Mouse (Mus musculus) liver, embryonic 11.5 days (tissue): ENCODE results near the gene Lrrc74a. TPM values are rescaled to one million over a fixed set of nuclear protein-coding genes. Genes with fewer than 3 reads are reported as not detected.
A peak's percentile ranks its signal among the peaks of the same experiment; 100 is the strongest.

Experiments
- ATAC-seq: fragments of 200-750 bp; cut with Nextera tagmentation; replicated peaks from 2 replicates; pipeline ENCODE4 v1.8.0; 2017; ENCODE audit warnings: moderate number of reproducible peaks, mild to moderate bottlenecking, moderate TSS enrichment, moderate library complexity; ENCODE audit not compliant: low FRiP score
- DNase-seq: peaks from one replicate; pipeline ENCODE4 v3.0.0-alpha.2; 2017; ENCODE audit warnings: low spot score
- H3K27ac ChIP-seq: fragments of 300-500 bp; sonication (generic); 2 replicates; pipeline ENCODE4 v1.5.1; 2014; ENCODE audit warnings: mild to moderate bottlenecking, low read depth, low read length, control low read depth
- H3K27me3 ChIP-seq: fragments of 300-500 bp; sonication (generic); replicated peaks from 2 replicates; pipeline ENCODE4 v1.6.1; 2014; ENCODE audit warnings: low read length, mixed read lengths; ENCODE audit not compliant: control insufficient read depth, insufficient read depth
- H3K36me3 ChIP-seq: fragments of 300-500 bp; sonication (generic); 2 replicates; pipeline ENCODE4 v1.6.1; 2014; ENCODE audit warnings: mild to moderate bottlenecking, low read length, moderate library complexity, mixed read lengths; ENCODE audit not compliant: control insufficient read depth, insufficient read depth
- H3K4me1 ChIP-seq: fragments of 300-500 bp; sonication (generic); replicated peaks from 2 replicates; pipeline ENCODE4 v1.6.1; 2014; ENCODE audit warnings: low read length, mixed read lengths; ENCODE audit not compliant: control insufficient read depth, insufficient read depth
- H3K4me2 ChIP-seq: fragments of 300-500 bp; sonication (generic); 2 replicates; pipeline ENCODE4 v1.6.1; 2014; ENCODE audit warnings: mild to moderate bottlenecking, control low read depth, moderate library complexity
- H3K4me3 ChIP-seq: fragments of 300-500 bp; sonication (generic); 2 replicates; pipeline ENCODE4 v1.5.1; 2014; ENCODE audit warnings: low read depth, low read length, control low read depth
- H3K9ac ChIP-seq: fragments of 300-500 bp; sonication (generic); 2 replicates; pipeline ENCODE4 v1.6.1; 2014; ENCODE audit warnings: low read depth, low read length, control low read depth
- H3K9me3 ChIP-seq: fragments of 300-500 bp; sonication (generic); 2 replicates; pipeline ENCODE4 v1.6.1; 2016; ENCODE audit warnings: low read length, inconsistent platforms, mixed read lengths; ENCODE audit not compliant: control insufficient read depth
- WGBS: fragments of 180-500 bp; shearing (Covaris S2); extraction: QIAGEN DNeasy Blood & Tissue Kit; methylation state at CpG from one replicate; pipeline ENCODE4 v1.1.7; 2014; 5-methylcytosine and 5-hydroxymethylcytosine counted together
- polyA plus RNA-seq: library from polyadenylated mRNA; unstranded; fragments of >200 nt; fragmentation: Nextera tagmentation; extraction: Ambion mirVana; gene quantifications from 2 replicates; pipeline ENCODE4 v1.2.1, GENCODE M21; 2014

Lrrc74a gene
- polyA plus RNA-seq, 1 experiment from 2014 or later, result not detected

GRCm38 (mm10) chr12:86807795-86808128 lies 73.6 kb downstream of the Lrrc74a start:
- WGBS, result 55% methylated on average over 4 of the region's 4 CpGs
- H3K4me3 ChIP-seq, result no peak overlapping the region
- DNase-seq (no peak), ATAC-seq (no peak)
- no peak overlapping the region for H3K9ac ChIP-seq
- H3K4me1 ChIP-seq, result peaks cover 31% of the 10 kb centered on the region
- H3K9me3 ChIP-seq, result no peaks in the 10 kb centered on the region
- no peaks in the 10 kb centered on the region for H3K36me3 ChIP-seq
- H3K27me3 ChIP-seq, result peaks cover 5% of the 10 kb centered on the region; the same call in 1 of the 2 replicates
- no peak overlapping the region for H3K4me2 ChIP-seq
- H3K27ac ChIP-seq, result no peak overlapping the region

DNA sequence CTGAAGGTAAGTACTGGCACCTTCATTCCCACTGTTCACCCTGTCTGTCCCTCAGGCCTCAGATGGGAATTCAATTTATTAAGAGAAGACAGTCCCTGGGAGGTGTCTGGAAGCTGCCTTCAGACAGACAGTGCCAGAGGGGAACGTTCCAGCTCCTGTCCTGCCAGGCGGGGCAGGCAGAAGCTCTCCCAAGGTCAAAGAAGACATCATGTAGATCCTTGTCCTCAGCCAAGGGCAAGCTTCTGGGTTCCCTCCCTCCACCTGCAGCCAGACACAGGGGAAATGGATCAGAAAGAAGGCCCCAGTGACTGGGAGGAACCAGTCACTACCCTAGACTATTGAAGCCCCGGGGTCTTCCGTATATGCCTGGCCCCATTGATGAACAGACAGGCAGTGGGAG lies 74.7 kb downstream of the Lrrc74a start:
- no peak overlapping the region for H3K9ac ChIP-seq
- H3K9me3 ChIP-seq, result no peaks in the 10 kb centered on the region
- 78% methylated on average over 4 of the region's 4 CpGs for WGBS
- DNase-seq (no peak), ATAC-seq (no peak)
- peaks cover 23% of the 10 kb centered on the region for H3K4me1 ChIP-seq
- H3K4me2 ChIP-seq, result no peak overlapping the region
- no peak overlapping the region for H3K4me3 ChIP-seq
- H3K36me3 ChIP-seq, result no peaks in the 10 kb centered on the region
- no peak overlapping the region for H3K27ac ChIP-seq
- peaks cover 5% of the 10 kb centered on the region; the same call in 1 of the 2 replicates for H3K27me3 ChIP-seq

DNA sequence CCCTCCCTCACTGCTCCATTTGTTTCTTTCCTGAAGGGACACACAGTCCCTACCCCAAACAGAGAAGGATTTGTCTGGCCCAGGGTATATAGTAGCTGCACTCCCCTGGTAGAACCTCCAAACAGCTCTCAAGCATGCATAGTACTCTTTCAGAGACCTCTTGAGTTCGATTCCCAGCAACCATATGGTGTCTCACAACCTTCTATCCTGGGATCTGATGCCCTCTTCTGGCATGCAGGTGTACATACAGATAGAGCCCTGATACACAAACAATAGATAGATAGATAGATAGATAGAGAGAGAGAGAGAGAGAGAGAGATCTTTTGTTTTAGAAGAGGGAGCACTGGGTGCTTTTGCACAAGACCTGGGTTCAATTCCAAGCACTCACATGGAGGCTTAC lies 75.9 kb downstream of the Lrrc74a start:
- Histone ChIP-seq H3K27ac (no peak overlapping the region), H3K4me2 (no peak overlapping the region), H3K9ac (no peak overlapping the region), H3K27me3 (peaks cover 5% of the 10 kb centered on the region; the same call in 1 of the 2 replicates), H3K36me3 (no peaks in the 10 kb centered on the region), H3K9me3 (no peaks in the 10 kb centered on the region), H3K4me1 (peaks cover 20% of the 10 kb centered on the region), H3K4me3 (no peak overlapping the region)
- ATAC-seq (no peak), DNase-seq (no peak)
- 79% methylated on average over 1 of the region's 1 CpGs for WGBS

DNA sequence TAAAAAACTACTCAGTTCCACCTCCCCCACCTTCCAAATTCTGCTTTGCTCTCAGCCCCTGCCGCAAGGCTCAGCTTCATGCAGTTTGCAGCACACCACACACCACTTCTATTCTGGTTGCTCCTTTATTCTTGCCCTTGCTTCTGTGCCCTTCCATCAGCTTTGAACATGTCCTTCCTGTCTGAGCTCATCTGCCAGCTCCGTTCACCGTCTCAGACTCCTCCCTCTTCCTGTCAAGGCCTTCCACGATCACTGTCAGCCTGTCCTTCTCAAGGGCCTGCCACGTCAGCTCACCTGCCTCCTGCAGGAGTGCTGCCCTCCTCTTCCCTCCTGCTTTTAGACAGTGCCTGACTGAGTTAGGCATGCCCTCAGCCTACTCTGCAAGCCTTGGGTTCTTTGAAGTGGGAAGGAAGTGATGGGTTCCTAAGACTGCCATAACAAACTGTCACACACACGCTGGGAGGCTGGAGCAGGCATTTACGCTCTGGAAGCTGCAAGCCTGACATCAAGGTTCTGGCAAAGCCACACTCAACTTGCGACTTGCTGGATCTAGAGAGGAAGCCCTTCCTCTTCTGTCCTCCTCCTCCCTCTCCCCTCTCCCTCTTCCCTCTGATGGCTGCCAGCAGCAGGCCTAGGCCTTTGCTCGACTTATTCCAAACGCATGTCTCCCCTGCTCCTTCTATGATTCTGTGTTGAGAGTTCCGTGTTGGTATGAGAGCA lies 76.7 kb downstream of the Lrrc74a start:
- no peak overlapping the region for H3K4me2 ChIP-seq
- H3K36me3 ChIP-seq, result no peaks in the 10 kb centered on the region
- peak overlapping the region; percentile 28; the same call in 1 of the 2 replicates for H3K27ac ChIP-seq
- H3K9ac ChIP-seq, result no peak overlapping the region
- no peaks in the 10 kb centered on the region for H3K27me3 ChIP-seq
- peaks cover 17% of the 10 kb centered on the region for H3K4me1 ChIP-seq
- no peak overlapping the region for H3K4me3 ChIP-seq
- no peaks in the 10 kb centered on the region for H3K9me3 ChIP-seq
- no peak for DNase-seq
- peak; percentile 35; the same call in 1 of the 2 replicates for ATAC-seq
- 47% methylated on average over 11 of the region's 11 CpGs for WGBS

GRCm38 (mm10) chr12:86812782-86813181 lies 78.6 kb downstream of the Lrrc74a start:
- Histone ChIP-seq H3K4me2 (no peak overlapping the region), H3K4me3 (no peak overlapping the region), H3K27ac (no peak overlapping the region), H3K4me1 (peaks cover 18% of the 10 kb centered on the region), H3K36me3 (no peaks in the 10 kb centered on the region), H3K9me3 (no peaks in the 10 kb centered on the region), H3K9ac (no peak overlapping the region), H3K27me3 (no peaks in the 10 kb centered on the region)
- DNase-seq (no peak), ATAC-seq (no peak)
- WGBS, result 81% methylated on average over 3 of the region's 3 CpGs

Other genes starting within 250 kb of the Lrrc74a start
- 4.7 and 5.6 TPM in 2 replicates for gene Vash1, start 55.7 kb upstream of the Lrrc74a start, polyA plus RNA-seq
- 4.0 and 4.5 TPM in 2 replicates for gene Angel1, start 7.9 kb upstream of the Lrrc74a start, polyA plus RNA-seq
- 9.7 and 9.8 TPM in 2 replicates for gene Irf2bpl, start 150.4 kb downstream of the Lrrc74a start, polyA plus RNA-seq
- gene Cipc, start 212.7 kb downstream of the Lrrc74a start, polyA plus RNA-seq, result 23.8 and 28.1 TPM in 2 replicates